Mouse (Mus musculus) testis, adult 2 months (tissue): Measurements from ENCODE around the gene Ccr4.

Experiments
- CTCF ChIP-seq: fragments of 200-500 bp; IDR thresholded peaks from 2 replicates; pipeline ENCODE4 v1.5.1; 2012; ENCODE audit warnings: low read depth, mild to moderate bottlenecking, inconsistent platforms, low read length, moderate library complexity; ENCODE audit not compliant: control insufficient read depth, insufficient read depth, insufficient replicate concordance
- POLR2A ChIP-seq: fragments of 200-500 bp; IDR thresholded peaks from 2 replicates; pipeline ENCODE4 v1.6.1; 2012; ENCODE audit warnings: low read depth, mild to moderate bottlenecking, inconsistent platforms, low read length, moderate library complexity; ENCODE audit not compliant: control insufficient read depth

GRCm38 (mm10) chr9:114544754-114545393, 40.2 kb upstream of the Ccr4 start:
- TF ChIP-seq CTCF = no peak
- TF ChIP-seq POLR2A = no peak
